ENCODE assay signal across 1 mouse cellular context in the genomic region with DNA sequence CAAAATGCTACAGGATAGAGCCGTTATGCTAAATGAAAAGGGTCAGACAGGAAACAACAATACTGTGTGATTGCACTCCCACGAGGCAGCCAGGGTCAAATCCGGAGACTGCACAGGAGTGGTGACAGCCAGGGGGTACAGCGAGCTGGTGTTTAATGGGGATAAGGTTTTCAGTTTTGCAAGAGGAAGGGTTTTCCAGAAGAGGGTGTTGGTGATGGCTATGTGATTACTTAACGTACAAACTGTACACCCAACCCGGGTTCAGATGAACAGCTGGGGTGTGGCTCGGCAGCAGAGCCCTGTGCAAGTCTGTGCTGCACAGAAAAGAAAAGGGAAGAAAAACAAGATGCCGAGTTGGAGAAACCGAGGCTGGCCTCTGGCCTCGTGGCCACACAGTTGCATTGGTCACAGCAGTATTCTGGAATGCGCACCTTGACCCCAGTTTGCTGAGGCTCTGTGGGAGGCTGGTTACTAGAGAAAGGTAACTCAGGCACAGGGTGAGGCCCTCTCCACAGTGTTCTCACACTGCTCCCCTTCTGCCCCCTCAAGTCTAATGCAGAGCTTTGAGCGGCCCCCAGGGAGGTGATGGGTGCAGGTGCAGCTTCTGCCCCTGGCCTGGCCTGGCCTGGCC.
A peak's percentile ranks its signal among the peaks of the same experiment; 100 is the strongest.
TF ChIP-seq lines count a peak whose summit lies in the region.

No protein-coding gene starts in this region.

TF ChIP-seq in MEL, 35 proteins besides CTCF, POLR2A, EP300 and RAD21 (continued from another document):
- TF ChIP-seq POLR2AphosphoS5 (IDR thresholded peaks at IDR 0.05; ENCODE audit: borderline replicate concordance, low read depth, low read length) (no peak), MEF2A (IDR thresholded peaks at IDR 0.05; ENCODE audit: extremely low read depth, insufficient replicate concordance, low read depth, low read length, poor library complexity, severe bottlenecking) (no peak), GATA1 (IDR thresholded peaks at IDR 0.05; ENCODE audit: low read depth, low read length) (peak; percentile 59), MXI1 (IDR thresholded peaks at IDR 0.05; ENCODE audit: low read depth, low read length) (no peak), ZKSCAN1 (IDR thresholded peaks at IDR 0.05; ENCODE audit: low read depth, low read length) (no peak), TCF12 (IDR thresholded peaks at IDR 0.05; ENCODE audit: low read depth, low read length) (peak; percentile 71), MAZ (IDR thresholded peaks at IDR 0.05; ENCODE audit: low read depth, low read length) (no peak), TBP (IDR thresholded peaks at IDR 0.05; ENCODE audit: low read depth, low read length) (peak; percentile 89), BHLHE40 (IDR thresholded peaks at IDR 0.05; ENCODE audit: borderline replicate concordance, low read depth, low read length) (no peak), ELF1 (IDR thresholded peaks at IDR 0.05; ENCODE audit: low read depth, low read length) (no peak), CHD1 (IDR thresholded peaks at IDR 0.05; ENCODE audit: low read depth, low read length) (no peak), ZMIZ1 (IDR thresholded peaks at IDR 0.05; ENCODE audit: low read depth, low read length) (no peak), USF2 (IDR thresholded peaks at IDR 0.05; ENCODE audit: borderline replicate concordance in 1 of 2, insufficient read depth in 1 of 2, low read depth in 1 of 2, low read length in 2 of 2) (no peak), MAFK (IDR thresholded peaks at IDR 0.05; ENCODE audit: borderline replicate concordance, low read depth, low read length) (no peak), ZNF384 (IDR thresholded peaks at IDR 0.05; ENCODE audit: low read depth, low read length) (no peak), UBTF (IDR thresholded peaks at IDR 0.05; ENCODE audit: borderline replicate concordance, insufficient read depth, low read depth, low read length) (no peak), TAL1 (IDR thresholded peaks at IDR 0.05; ENCODE audit: low read length) (peak; percentile 68), MAX (IDR thresholded peaks at IDR 0.05; ENCODE audit: low read length) (no peak), MYC (IDR thresholded peaks at IDR 0.05; ENCODE audit: low read depth, low read length) (no peak)
